Mouse (Mus musculus): ENCODE results near the gene C130050O18Rik.

DNA sequence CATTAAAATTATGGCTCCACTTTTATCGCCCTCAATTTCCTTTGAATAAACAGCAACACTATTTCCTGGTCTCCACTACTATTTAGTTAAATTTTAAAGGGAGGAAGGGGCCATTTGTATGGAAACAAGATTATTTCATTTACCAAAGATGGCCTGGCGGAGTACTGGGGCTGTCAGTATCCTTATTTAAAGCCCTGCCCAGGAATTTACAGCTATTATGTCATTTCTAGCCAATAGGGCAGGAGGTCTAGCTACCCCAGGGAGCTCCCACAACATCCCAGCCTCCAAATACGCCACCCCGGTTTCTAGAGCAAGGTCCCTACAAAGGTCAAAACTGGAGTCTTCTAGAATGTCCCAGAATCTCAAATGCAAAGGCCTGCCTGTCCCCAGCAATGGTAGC, 8.5 kb downstream of the C130050O18Rik start:
- TF ChIP-seq TBP (IDR thresholded peaks at IDR 0.05; ENCODE audit: low read depth, low read length) (no peak), POLR2AphosphoS2 (IDR thresholded peaks at IDR 0.05; ENCODE audit: low read length) (no peak), MAFK (IDR thresholded peaks at IDR 0.05; ENCODE audit: borderline replicate concordance, low read depth, low read length) (no peak), POLR2A (IDR thresholded peaks at IDR 0.05; ENCODE audit: control insufficient read depth in 1 of 2, insufficient read depth in 1 of 2, low read depth in 1 of 2, low read length in 2 of 2, poor library complexity in 1 of 2) (no peak), USF2 (IDR thresholded peaks at IDR 0.05; ENCODE audit: borderline replicate concordance in 1 of 2, insufficient read depth in 1 of 2, low read depth in 1 of 2, low read length in 2 of 2) (no peak), MXI1 (IDR thresholded peaks at IDR 0.05; ENCODE audit: low read depth, low read length) (no peak), EP300 (IDR thresholded peaks at IDR 0.05; ENCODE audit: low read depth in 1 of 2, low read length in 2 of 2) (no peak), CTCF (IDR thresholded peaks at IDR 0.05 in 2 of 3, conservative IDR thresholded peaks at IDR 0.05 in 1 of 3; ENCODE audit: control insufficient read depth in 1 of 3, insufficient read depth in 1 of 3, low read depth in 2 of 3, low read length in 3 of 3, poor library complexity in 1 of 3, severe bottlenecking in 1 of 3) (no peak), NELFE (IDR thresholded peaks at IDR 0.05; ENCODE audit: low read depth, low read length) (no peak), GATA1 (IDR thresholded peaks at IDR 0.05; ENCODE audit: low read depth, low read length) (no peak), SMC3 (IDR thresholded peaks at IDR 0.05; ENCODE audit: low read depth, low read length) (no peak), E2F4 (IDR thresholded peaks at IDR 0.05; ENCODE audit: borderline replicate concordance, low read depth, low read length) (no peak), MAX (IDR thresholded peaks at IDR 0.05; ENCODE audit: low read length) (no peak)
